Mouse (Mus musculus) telencephalon, adult 2 months (tissue): ENCODE measurements around the gene Ttc16.

Experiments used
- DNase-seq: peaks from one replicate; pipeline ENCODE4 v3.0.0-alpha.2; 2011; ENCODE audit warnings: low read depth, low spot score

The Ttc16 gene

GRCm38 (mm10) chr2:32718761-32719160 is 56.7 kb downstream of the Ttc16 start:
- no peak for DNase-seq

GRCm38 (mm10) chr2:32714987-32715425 is 60.4 kb downstream of the Ttc16 start:
- no peak for DNase-seq

GRCm38 (mm10) chr2:32714117-32714986 is 61.1 kb downstream of the Ttc16 start:
- DNase-seq: no peak

GRCm38 (mm10) chr2:32712934-32713817 is 62.3 kb downstream of the Ttc16 start, which contains the start of gene Cdk9:
Gene Cdk9, minus strand, starts transcription at chr2:32713076.
- DNase-seq: peak; percentile 73

GRCm38 (mm10) chr2:32712586-32712933 is 62.9 kb downstream of the Ttc16 start:
- DNase-seq: peak; percentile 75

- no peak for DNase-seq
Observed at GRCm38 (mm10) chr2:32712108-32712551, 63.3 kb downstream of the Ttc16 start.

- DNase-seq: no peak
Observed at GRCm38 (mm10) chr2:32711301-32712056, 64.0 kb downstream of the Ttc16 start.

GRCm38 (mm10) chr2:32710425-32710824 is 65.0 kb downstream of the Ttc16 start:
- no peak for DNase-seq

GRCm38 (mm10) chr2:32709521-32710137 is 65.8 kb downstream of the Ttc16 start:
- DNase-seq: no peak

GRCm38 (mm10) chr2:32708643-32709042 is 66.8 kb downstream of the Ttc16 start:
- DNase-seq: no peak
